Mouse (Mus musculus) neural tube, embryonic 13.5 days (tissue): ENCODE data around the gene Dync1li2. TPM values are rescaled to one million over a fixed set of nuclear protein-coding genes. Genes with fewer than 3 reads are reported as not detected.

Experiments
- ATAC-seq: fragments of 200-750 bp; cut with Nextera tagmentation; 2 replicates; pipeline ENCODE4 v1.8.0; 2017; ENCODE audit warnings: low read depth, mild to moderate bottlenecking, moderate TSS enrichment, moderate library complexity
- H3K27ac ChIP-seq: fragments of 300-500 bp; sonication (generic); replicated peaks from 2 replicates; pipeline ENCODE4 v1.5.1; 2015; ENCODE audit warnings: moderate library complexity, mild to moderate bottlenecking, inconsistent platforms
- H3K27me3 ChIP-seq: fragments of 300-500 bp; sonication (generic); 2 replicates; pipeline ENCODE4 v1.6.1; 2015; ENCODE audit warnings: mild to moderate bottlenecking, inconsistent platforms
- H3K36me3 ChIP-seq: fragments of 300-500 bp; sonication (generic); 2 replicates; pipeline ENCODE4 v1.6.1; 2015; ENCODE audit warnings: mild to moderate bottlenecking, inconsistent platforms
- H3K4me1 ChIP-seq: fragments of 300-500 bp; sonication (generic); replicated peaks from 2 replicates; pipeline ENCODE4 v1.6.1; 2015; ENCODE audit warnings: inconsistent platforms
- H3K4me2 ChIP-seq: fragments of 300-500 bp; sonication (generic); 2 replicates; pipeline ENCODE4 v1.6.1; 2015; ENCODE audit warnings: inconsistent platforms, mild to moderate bottlenecking, moderate library complexity
- H3K4me3 ChIP-seq: fragments of 300-500 bp; sonication (generic); 2 replicates; pipeline ENCODE4 v1.5.1; 2015; ENCODE audit warnings: mild to moderate bottlenecking, inconsistent platforms
- H3K9ac ChIP-seq: fragments of 300-500 bp; sonication (generic); 2 replicates; pipeline ENCODE4 v1.6.1; 2015; ENCODE audit warnings: moderate library complexity, mild to moderate bottlenecking, inconsistent platforms
- H3K9me3 ChIP-seq: fragments of 300-500 bp; sonication (generic); 2 replicates; pipeline ENCODE4 v1.6.1; 2016; ENCODE audit warnings: inconsistent platforms
- whole genome bisulfite sequencing: fragments of 180-500 bp; shearing (Covaris S2); methylation state at CpG from one replicate; pipeline ENCODE4 v1.1.7; 2015; 5-methylcytosine and 5-hydroxymethylcytosine counted together
- polyA plus RNA-seq: library from polyadenylated mRNA; unstranded; fragments of >200 nt; fragmentation: Nextera tagmentation; extraction: Ambion mirVana; gene quantifications from 2 replicates; pipeline ENCODE4 v1.2.1, GENCODE M21; 2015

The Dync1li2 gene
- polyA plus RNA-seq, 1 experiment from 2014 or later = 95.5 TPM

GRCm38 (mm10) chr8:104436591-104436990 lies 6.3 kb downstream of the Dync1li2 start:
- Histone ChIP-seq H3K36me3 (peaks cover 87% of the 10 kb centered on the region), H3K4me1 (peaks cover 43% of the 10 kb centered on the region), H3K4me2 (no peak overlapping the region), H3K9me3 (no peaks in the 10 kb centered on the region), H3K27ac (peak overlapping the region; percentile 76), H3K9ac (0 out of 2 replicates have a peak overlapping the region, but pooled peaks have one; percentile 22), H3K4me3 (no peak overlapping the region), H3K27me3 (no peaks in the 10 kb centered on the region)
- no peak for ATAC-seq
- 89% methylated on average over 4 of the region's 4 CpGs for WGBS

GRCm38 (mm10) chr8:104436038-104436437 lies 6.8 kb downstream of the Dync1li2 start:
- peak overlapping the region; percentile 22; the same call in 1 of the 2 replicates for H3K9ac ChIP-seq
- WGBS = 39% methylated on average over 12 of the region's 12 CpGs
- peak; percentile 96 for ATAC-seq
- H3K27ac ChIP-seq = peak overlapping the region; percentile 76
- H3K4me1 ChIP-seq = peaks cover 37% of the 10 kb centered on the region
- peaks cover 93% of the 10 kb centered on the region for H3K36me3 ChIP-seq
- no peak overlapping the region for H3K4me3 ChIP-seq
- H3K9me3 ChIP-seq = no peaks in the 10 kb centered on the region
- H3K4me2 ChIP-seq = peak overlapping the region; percentile 26
- no peaks in the 10 kb centered on the region for H3K27me3 ChIP-seq

- Histone ChIP-seq H3K36me3 (peaks cover 96% of the 10 kb centered on the region), H3K9me3 (no peaks in the 10 kb centered on the region), H3K4me1 (peaks cover 27% of the 10 kb centered on the region), H3K27ac (no peak overlapping the region), H3K27me3 (no peaks in the 10 kb centered on the region), H3K9ac (no peak overlapping the region), H3K4me2 (no peak overlapping the region), H3K4me3 (no peak overlapping the region)
- no peak for ATAC-seq
- 89% methylated on average over 18 of the region's 18 CpGs for WGBS
Observed at GRCm38 (mm10) chr8:104434826-104435354, 8.0 kb downstream of the Dync1li2 start.

GRCm38 (mm10) chr8:104434275-104434674 lies 8.6 kb downstream of the Dync1li2 start:
- Histone ChIP-seq H3K36me3 (peaks cover 96% of the 10 kb centered on the region), H3K9me3 (no peaks in the 10 kb centered on the region), H3K9ac (no peak overlapping the region), H3K4me1 (peaks cover 27% of the 10 kb centered on the region), H3K27ac (no peak overlapping the region), H3K4me2 (no peak overlapping the region), H3K27me3 (no peaks in the 10 kb centered on the region), H3K4me3 (no peak overlapping the region)
- WGBS = 81% methylated on average over 4 of the region's 4 CpGs
- ATAC-seq = no peak

GRCm38 (mm10) chr8:104433191-104433842 lies 9.5 kb downstream of the Dync1li2 start:
- WGBS = 96% methylated on average over 5 of the region's 5 CpGs
- H3K4me2 ChIP-seq = no peak overlapping the region
- no peaks in the 10 kb centered on the region for H3K27me3 ChIP-seq
- no peak for ATAC-seq
- H3K27ac ChIP-seq = no peak overlapping the region
- no peak overlapping the region for H3K9ac ChIP-seq
- no peak overlapping the region for H3K4me3 ChIP-seq
- peaks cover 96% of the 10 kb centered on the region for H3K36me3 ChIP-seq
- H3K9me3 ChIP-seq = no peaks in the 10 kb centered on the region
- H3K4me1 ChIP-seq = peaks cover 27% of the 10 kb centered on the region

- no peak overlapping the region for H3K4me2 ChIP-seq
- H3K36me3 ChIP-seq = peaks cover 98% of the 10 kb centered on the region
- no peak overlapping the region for H3K9ac ChIP-seq
- no peak overlapping the region for H3K4me3 ChIP-seq
- H3K9me3 ChIP-seq = no peaks in the 10 kb centered on the region
- no peaks in the 10 kb centered on the region for H3K27me3 ChIP-seq
- WGBS = 96% methylated on average over 6 of the region's 6 CpGs
- peaks cover 27% of the 10 kb centered on the region for H3K4me1 ChIP-seq
- no peak for ATAC-seq
- H3K27ac ChIP-seq = no peak overlapping the region
Observed at GRCm38 (mm10) chr8:104432656-104433055, 10.2 kb downstream of the Dync1li2 start.

- Histone ChIP-seq H3K4me1 (peaks cover 10% of the 10 kb centered on the region), H3K27ac (no peak overlapping the region), H3K9ac (no peak overlapping the region), H3K36me3 (peaks cover 99% of the 10 kb centered on the region), H3K4me2 (no peak overlapping the region), H3K9me3 (no peaks in the 10 kb centered on the region), H3K4me3 (no peak overlapping the region), H3K27me3 (no peaks in the 10 kb centered on the region)
- 83% methylated on average over 7 of the region's 7 CpGs for WGBS
- no peak for ATAC-seq
Observed at GRCm38 (mm10) chr8:104430230-104430629, 12.6 kb downstream of the Dync1li2 start.

GRCm38 (mm10) chr8:104427703-104428102 lies 15.1 kb downstream of the Dync1li2 start:
- Histone ChIP-seq H3K27me3 (no peaks in the 10 kb centered on the region), H3K4me1 (no peaks in the 10 kb centered on the region), H3K9me3 (no peaks in the 10 kb centered on the region), H3K9ac (no peak overlapping the region), H3K27ac (no peak overlapping the region), H3K4me3 (no peak overlapping the region), H3K4me2 (no peak overlapping the region), H3K36me3 (peaks cover 99% of the 10 kb centered on the region)
- WGBS = 87% methylated on average over 13 of the region's 13 CpGs
- no peak for ATAC-seq

- WGBS = 92% methylated on average over 6 of the region's 6 CpGs
- no peaks in the 10 kb centered on the region for H3K4me1 ChIP-seq
- no peak for ATAC-seq
Observed at GRCm38 (mm10) chr8:104422313-104422712, 20.5 kb downstream of the Dync1li2 start.

GRCm38 (mm10) chr8:104416022-104416421 lies 26.8 kb downstream of the Dync1li2 start:
- Histone ChIP-seq H3K27me3 (no peaks in the 10 kb centered on the region), H3K9ac (no peak overlapping the region), H3K27ac (no peak overlapping the region), H3K36me3 (peaks cover 45% of the 10 kb centered on the region), H3K4me3 (no peak overlapping the region), H3K9me3 (no peaks in the 10 kb centered on the region), H3K4me1 (no peaks in the 10 kb centered on the region), H3K4me2 (no peak overlapping the region)
- no peak for ATAC-seq
- 77% methylated on average over 6 of the region's 6 CpGs for WGBS

More at GRCm38 (mm10) chr8:104422313-104422712, 20.5 kb downstream of the Dync1li2 start:
- no peak overlapping the region for H3K4me3 ChIP-seq
- H3K9me3 ChIP-seq = no peaks in the 10 kb centered on the region
- H3K4me2 ChIP-seq = no peak overlapping the region
- H3K27me3 ChIP-seq = no peaks in the 10 kb centered on the region
- H3K27ac ChIP-seq = no peak overlapping the region
- peaks cover 97% of the 10 kb centered on the region for H3K36me3 ChIP-seq
- no peak overlapping the region for H3K9ac ChIP-seq

- no peak for ATAC-seq
- Histone ChIP-seq H3K27me3 (no peaks in the 10 kb centered on the region), H3K4me3 (no peak overlapping the region), H3K9ac (no peak overlapping the region), H3K4me2 (no peak overlapping the region), H3K4me1 (no peaks in the 10 kb centered on the region), H3K27ac (no peak overlapping the region), H3K36me3 (peaks cover 27% of the 10 kb centered on the region), H3K9me3 (no peaks in the 10 kb centered on the region)
- WGBS = 47% methylated on average over 3 of the region's 3 CpGs
Observed at GRCm38 (mm10) chr8:104414204-104414603, 28.6 kb downstream of the Dync1li2 start.

GRCm38 (mm10) chr8:104413770-104414169 lies 29.1 kb downstream of the Dync1li2 start:
- no peak overlapping the region for H3K9ac ChIP-seq
- H3K4me2 ChIP-seq = no peak overlapping the region
- 83% methylated on average over 4 of the region's 4 CpGs for WGBS
- no peak overlapping the region for H3K4me3 ChIP-seq
- H3K27me3 ChIP-seq = no peaks in the 10 kb centered on the region
- no peaks in the 10 kb centered on the region for H3K4me1 ChIP-seq
- no peaks in the 10 kb centered on the region for H3K9me3 ChIP-seq
- H3K27ac ChIP-seq = no peak overlapping the region
- peak; percentile 48; the same call in 1 of the 2 replicates for ATAC-seq
- H3K36me3 ChIP-seq = peaks cover 22% of the 10 kb centered on the region
